Mouse (Mus musculus): ENCODE measurements around the gene Hyal1. TPM values are rescaled to one million over a fixed set of nuclear protein-coding genes. Genes with fewer than 3 reads are reported as not detected.

The Hyal1 gene
- total and polyA plus RNA-seq, 3 experiments = 1.3 to 3.4 TPM; not detected in 1

DNA sequence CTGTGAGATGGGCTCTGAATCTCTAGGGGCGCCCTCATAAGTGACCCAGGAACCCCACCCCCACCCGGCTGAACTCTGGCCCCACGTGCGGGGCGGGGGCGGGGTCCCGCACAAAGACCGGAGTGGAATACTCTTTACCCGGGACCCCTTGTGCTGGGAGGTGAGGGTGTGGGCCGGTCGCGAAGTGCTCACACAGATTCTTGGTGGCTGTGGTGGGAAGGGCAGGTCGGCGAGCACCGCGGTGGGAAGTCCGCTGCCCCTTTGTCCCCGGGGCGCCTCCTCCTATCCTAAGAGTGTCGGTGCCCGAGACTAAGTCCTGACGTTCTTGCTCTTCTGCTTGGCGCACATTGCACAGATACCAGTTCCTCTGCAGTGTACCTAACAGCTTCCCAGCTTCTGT lies 7.5 kb upstream of the Hyal1 start (continued):
- no peak for TF ChIP-seq GATA1 (IDR thresholded peaks at IDR 0.05; ENCODE audit: low read depth, low read length)
- no peak for TF ChIP-seq HCFC1 (IDR thresholded peaks at IDR 0.05; ENCODE audit: low read depth, low read length)
- peak; percentile 96 for TF ChIP-seq MXI1 (IDR thresholded peaks at IDR 0.05; ENCODE audit: low read depth, low read length)
- no peak for TF ChIP-seq MAFK (IDR thresholded peaks at IDR 0.05; ENCODE audit: borderline replicate concordance, low read depth, low read length)
- peak; percentile 75; the same call in 1 of the 2 replicates for TF ChIP-seq MAX (IDR thresholded peaks at IDR 0.05; ENCODE audit: low read length)
- TF ChIP-seq MAZ (IDR thresholded peaks at IDR 0.05; ENCODE audit: low read depth, low read length) = peak; percentile 73; the same call in 1 of the 2 replicates

DNA sequence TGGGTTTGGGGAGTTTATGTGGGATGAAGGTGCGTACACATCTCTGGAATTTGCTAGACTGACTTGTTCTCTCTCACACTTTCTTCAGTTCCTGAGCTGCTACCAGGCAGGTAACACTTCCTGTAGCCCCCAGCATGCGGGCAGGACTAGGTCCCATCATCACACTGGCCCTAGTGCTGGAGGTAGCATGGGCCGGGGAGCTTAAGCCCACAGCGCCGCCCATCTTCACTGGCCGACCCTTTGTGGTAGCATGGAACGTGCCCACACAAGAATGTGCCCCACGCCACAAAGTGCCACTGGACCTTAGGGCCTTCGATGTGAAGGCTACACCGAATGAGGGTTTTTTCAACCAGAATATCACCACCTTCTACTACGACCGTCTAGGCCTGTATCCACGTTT lies 6.7 kb upstream of the Hyal1 start:
- TF ChIP-seq KAT2A (conservative IDR thresholded peaks at IDR 0.05; ENCODE audit: low read depth, low read length) (no peak), TAL1 (IDR thresholded peaks at IDR 0.05; ENCODE audit: low read length) (no peak), MYC (IDR thresholded peaks at IDR 0.05; ENCODE audit: low read depth, low read length) (peak; percentile 4; the same call in 1 of the 2 replicates), USF1 (IDR thresholded peaks at IDR 0.05; ENCODE audit: low read depth, low read length) (no peak), CHD1 (IDR thresholded peaks at IDR 0.05; ENCODE audit: low read depth, low read length) (no peak), MAZ (IDR thresholded peaks at IDR 0.05; ENCODE audit: low read depth, low read length) (no peak), ETS1 (IDR thresholded peaks at IDR 0.05; ENCODE audit: low read depth, low read length) (0 out of 2 replicates have a peak, but pooled peaks have one; percentile 11), E2F4 (IDR thresholded peaks at IDR 0.05; ENCODE audit: borderline replicate concordance, low read depth, low read length) (no peak), ZMIZ1 (IDR thresholded peaks at IDR 0.05; ENCODE audit: low read depth, low read length) (no peak), SMC3 (IDR thresholded peaks at IDR 0.05; ENCODE audit: low read depth, low read length) (no peak; the same call in 1 of the 2 replicates)
- H3K4me3 ChIP-seq (ENCODE audit: control insufficient read depth in 1 of 2, insufficient read depth in 1 of 2, low read depth in 2 of 2, low read length in 2 of 2) = peak overlapping the region; percentile 72 to 76
- H3K9ac ChIP-seq (ENCODE audit: control insufficient read depth, low read depth, low read length, poor library complexity, severe bottlenecking) = peak overlapping the region; percentile 77
- H3K36me3 ChIP-seq (ENCODE audit: control insufficient read depth in 1 of 2, insufficient read depth in 2 of 2, low read length in 2 of 2) = peaks cover 0 to 28% of the 10 kb centered on the region in 2 experiments; a peak in 2 of 4 replicates
- peak overlapping the region; percentile 58 for H3K27ac ChIP-seq (ENCODE audit: control insufficient read depth, low read depth, low read length)
- no peak for DNase-seq (ENCODE audit: low read depth, low spot score)
- no peaks in the 10 kb centered on the region for H3K9me3 ChIP-seq (replicated peaks; ENCODE audit: insufficient read depth, low read length)
- H3K79me2 ChIP-seq (ENCODE audit: control insufficient read depth, insufficient read depth, low read length, poor library complexity) = peaks cover 14% of the 10 kb centered on the region
- H3K27me3 ChIP-seq (ENCODE audit: control insufficient read depth in 1 of 2, insufficient read depth in 2 of 2, low read length in 2 of 2) = no peaks in the 10 kb centered on the region
- peaks cover 9 to 43% of the 10 kb centered on the region in 2 experiments for H3K4me1 ChIP-seq (ENCODE audit: control insufficient read depth in 1 of 2, insufficient read depth in 2 of 2, low read length in 2 of 2)

DNA sequence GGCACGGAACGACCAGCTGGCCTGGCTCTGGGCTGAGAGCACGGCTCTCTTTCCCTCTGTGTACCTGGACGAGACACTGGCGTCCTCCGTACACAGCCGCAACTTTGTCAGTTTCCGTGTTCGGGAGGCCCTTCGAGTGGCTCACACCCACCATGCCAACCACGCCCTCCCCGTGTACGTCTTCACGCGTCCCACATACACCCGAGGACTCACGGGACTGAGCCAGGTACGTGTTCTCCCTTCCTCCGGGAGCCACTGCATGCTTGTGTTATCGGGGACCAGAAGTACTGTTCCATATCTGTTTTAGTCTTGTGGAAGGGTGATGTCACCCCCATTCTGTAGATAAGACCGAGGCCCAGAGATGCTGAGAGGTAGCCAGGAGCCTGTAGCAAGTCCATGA lies 5.9 kb upstream of the Hyal1 start:
- Histone ChIP-seq H3K9me3 (replicated peaks; ENCODE audit: insufficient read depth, low read length) (no peaks in the 10 kb centered on the region), H3K27me3 (ENCODE audit: control insufficient read depth in 1 of 2, insufficient read depth in 2 of 2, low read length in 2 of 2) (no peaks in the 10 kb centered on the region), H3K27ac (ENCODE audit: control insufficient read depth, low read depth, low read length) (peak overlapping the region; percentile 58), H3K4me3 (ENCODE audit: control insufficient read depth in 1 of 2, insufficient read depth in 1 of 2, low read depth in 2 of 2, low read length in 2 of 2) (peak overlapping the region; percentile 26 to 42), H3K4me1 (ENCODE audit: control insufficient read depth in 1 of 2, insufficient read depth in 2 of 2, low read length in 2 of 2) (peaks cover 9 to 40% of the 10 kb centered on the region in 2 experiments), H3K79me2 (ENCODE audit: control insufficient read depth, insufficient read depth, low read length, poor library complexity) (peaks cover 14% of the 10 kb centered on the region), H3K9ac (ENCODE audit: control insufficient read depth, low read depth, low read length, poor library complexity, severe bottlenecking) (peak overlapping the region; percentile 77), H3K36me3 (ENCODE audit: control insufficient read depth in 1 of 2, insufficient read depth in 2 of 2, low read length in 2 of 2) (peaks cover 0 to 28% of the 10 kb centered on the region in 2 experiments; a peak in 2 of 4 replicates)
- DNase-seq (ENCODE audit: low read depth, low spot score) = peak; percentile 73
- TF ChIP-seq ZMIZ1 (IDR thresholded peaks at IDR 0.05; ENCODE audit: low read depth, low read length) (no peak), MEF2A (IDR thresholded peaks at IDR 0.05; ENCODE audit: extremely low read depth, insufficient replicate concordance, low read depth, low read length, poor library complexity, severe bottlenecking) (no peak), NELFE (IDR thresholded peaks at IDR 0.05; ENCODE audit: low read depth, low read length) (no peak), HCFC1 (IDR thresholded peaks at IDR 0.05; ENCODE audit: low read depth, low read length) (no peak; the same call in 1 of the 2 replicates), CHD1 (IDR thresholded peaks at IDR 0.05; ENCODE audit: low read depth, low read length) (no peak), BHLHE40 (IDR thresholded peaks at IDR 0.05; ENCODE audit: borderline replicate concordance, low read depth, low read length) (peak; percentile 85), JUND (IDR thresholded peaks at IDR 0.05; ENCODE audit: low read depth, low read length) (peak; percentile 68; the same call in 1 of the 2 replicates), GATA1 (IDR thresholded peaks at IDR 0.05; ENCODE audit: low read depth, low read length) (peak; percentile 88), POLR2AphosphoS5 (IDR thresholded peaks at IDR 0.05; ENCODE audit: borderline replicate concordance, low read depth, low read length) (no peak), ZNF384 (IDR thresholded peaks at IDR 0.05; ENCODE audit: low read depth, low read length) (no peak), ZC3H11A (IDR thresholded peaks at IDR 0.05; ENCODE audit: low read depth, low read length) (no peak), MAFK (IDR thresholded peaks at IDR 0.05; ENCODE audit: borderline replicate concordance, low read depth, low read length) (no peak), USF2 (IDR thresholded peaks at IDR 0.05; ENCODE audit: borderline replicate concordance in 1 of 2, insufficient read depth in 1 of 2, low read depth in 1 of 2, low read length in 2 of 2) (no peak), MYB (IDR thresholded peaks at IDR 0.05; ENCODE audit: low read depth, low read length) (no peak), POLR2AphosphoS2 (IDR thresholded peaks at IDR 0.05; ENCODE audit: low read length) (no peak), RCOR1 (IDR thresholded peaks at IDR 0.05; ENCODE audit: low read depth, low read length) (no peak), NRF1 (IDR thresholded peaks at IDR 0.05; ENCODE audit: insufficient read depth, low read depth, low read length, poor library complexity, severe bottlenecking) (no peak; the same call in 1 of the 2 replicates), USF1 (IDR thresholded peaks at IDR 0.05; ENCODE audit: low read depth, low read length) (no peak)

All from MEL (cell line).